Mouse (Mus musculus) 3T3-L1 (cell line): ENCODE data around the gene Fzd5.

Experiments used
- DNase-seq: peaks from one replicate; pipeline ENCODE4 v3.0.0-alpha.2; 2015; ENCODE audit warnings: low read depth, low spot score

Fzd5 gene

GRCm38 (mm10) chr1:64737502-64738179 is at the start of gene Fzd5:
Gene Fzd5 (minus strand): TSS chr1:64737751.
- peak; percentile 95 for DNase-seq

GRCm38 (mm10) chr1:64779863-64780262 is 42.3 kb upstream of the Fzd5 start:
- DNase-seq: no peak

GRCm38 (mm10) chr1:64779415-64779814 is 41.9 kb upstream of the Fzd5 start:
- no peak for DNase-seq

- no peak for DNase-seq
Measured at GRCm38 (mm10) chr1:64773305-64773704, 35.8 kb upstream of the Fzd5 start.

GRCm38 (mm10) chr1:64770169-64770568 is 32.6 kb upstream of the Fzd5 start:
- no peak for DNase-seq

GRCm38 (mm10) chr1:64761646-64762045 is 24.1 kb upstream of the Fzd5 start:
- DNase-seq: no peak

- DNase-seq: no peak
Measured at GRCm38 (mm10) chr1:64757766-64758165, 20.2 kb upstream of the Fzd5 start.

GRCm38 (mm10) chr1:64757254-64757653 is 19.7 kb upstream of the Fzd5 start:
- no peak for DNase-seq

- no peak for DNase-seq
Measured at GRCm38 (mm10) chr1:64756640-64757030, 19.1 kb upstream of the Fzd5 start.

GRCm38 (mm10) chr1:64755971-64756639 is 18.6 kb upstream of the Fzd5 start:
- peak; percentile 49 for DNase-seq

- DNase-seq: no peak
Measured at GRCm38 (mm10) chr1:64754658-64755057, 17.1 kb upstream of the Fzd5 start.

- no peak for DNase-seq
Measured at GRCm38 (mm10) chr1:64753668-64754067, 16.1 kb upstream of the Fzd5 start.

GRCm38 (mm10) chr1:64753109-64753508 is 15.6 kb upstream of the Fzd5 start:
- DNase-seq: peak; percentile 24

- DNase-seq: peak; percentile 35
Measured at GRCm38 (mm10) chr1:64744616-64745015, 7.1 kb upstream of the Fzd5 start.

- DNase-seq: no peak
Measured at GRCm38 (mm10) chr1:64742741-64743408, 5.3 kb upstream of the Fzd5 start.

GRCm38 (mm10) chr1:64738661-64739082 is 1.1 kb upstream of the Fzd5 start:
- peak; percentile 3 for DNase-seq

- no peak for DNase-seq
Measured at GRCm38 (mm10) chr1:64738180-64738555, 617 bp upstream of the Fzd5 start.

- peak; percentile 55 for DNase-seq
Measured at GRCm38 (mm10) chr1:64736681-64737501, 660 bp downstream of the Fzd5 start.

GRCm38 (mm10) chr1:64735781-64736680 is 1.5 kb downstream of the Fzd5 start:
- DNase-seq: no peak

GRCm38 (mm10) chr1:64734771-64735750 is 2.5 kb downstream of the Fzd5 start:
- no peak for DNase-seq
